Mouse (Mus musculus) heart, embryonic 13.5 days (tissue): Measurements from ENCODE around the gene Dnajb12. TPM values are rescaled to one million over a fixed set of nuclear protein-coding genes. Genes with fewer than 3 reads are reported as not detected.

Experiments
- ATAC-seq: fragments of 200-750 bp; cut with Nextera tagmentation; 2 replicates; pipeline ENCODE4 v1.8.0; 2017; ENCODE audit warnings: moderate TSS enrichment; ENCODE audit not compliant: insufficient number of reproducible peaks, low FRiP score, low TSS enrichment; ENCODE audit errors: extremely low read depth
- H3K27ac ChIP-seq: fragments of 300-500 bp; sonication (generic); replicated peaks from 2 replicates; pipeline ENCODE4 v1.5.1; 2015; ENCODE audit warnings: moderate library complexity, mild to moderate bottlenecking, inconsistent platforms
- H3K27me3 ChIP-seq: fragments of 300-500 bp; sonication (generic); replicated peaks from 2 replicates; pipeline ENCODE4 v1.6.1; 2015; ENCODE audit warnings: mild to moderate bottlenecking, inconsistent platforms
- H3K36me3 ChIP-seq: fragments of 300-500 bp; sonication (generic); 2 replicates; pipeline ENCODE4 v1.6.1; 2015; ENCODE audit warnings: mild to moderate bottlenecking, inconsistent platforms
- H3K4me1 ChIP-seq: fragments of 300-500 bp; sonication (generic); 2 replicates; pipeline ENCODE4 v1.6.1; 2015; ENCODE audit warnings: inconsistent platforms
- H3K4me2 ChIP-seq: fragments of 300-500 bp; sonication (generic); 2 replicates; pipeline ENCODE4 v1.6.1; 2015; ENCODE audit warnings: inconsistent platforms, mild to moderate bottlenecking, moderate library complexity
- H3K4me3 ChIP-seq: fragments of 300-500 bp; sonication (generic); 2 replicates; pipeline ENCODE4 v1.5.1; 2015; ENCODE audit warnings: moderate library complexity, mild to moderate bottlenecking, inconsistent platforms
- H3K9ac ChIP-seq: fragments of 300-500 bp; sonication (generic); 2 replicates; pipeline ENCODE4 v1.6.1; 2015; ENCODE audit warnings: inconsistent platforms, mild to moderate bottlenecking, moderate library complexity
- H3K9me3 ChIP-seq: fragments of 300-500 bp; sonication (generic); 2 replicates; pipeline ENCODE4 v1.6.1; 2016; ENCODE audit warnings: inconsistent platforms
- WGBS: fragments of 180-500 bp; shearing (Covaris S2); methylation state at CpG from one replicate; pipeline ENCODE4 v1.1.7; 2015; ENCODE audit warnings: mixed read lengths; 5-methylcytosine and 5-hydroxymethylcytosine counted together
- polyA plus RNA-seq: library from polyadenylated mRNA; unstranded; fragments of >200 nt; fragmentation: Nextera tagmentation; extraction: Ambion mirVana; gene quantifications from 2 replicates; pipeline ENCODE4 v1.2.1, GENCODE M21; 2015

Gene Dnajb12
- polyA plus RNA-seq, 1 experiment from 2014 or later, result 22.9 TPM

- Histone ChIP-seq H3K36me3 (peaks cover 41% of the 10 kb centered on the region), H3K9ac (peak overlapping the region; percentile 80), H3K9me3 (no peaks in the 10 kb centered on the region), H3K27ac (peak overlapping the region; percentile 97), H3K4me2 (peak overlapping the region; percentile 63), H3K4me1 (peaks cover 80% of the 10 kb centered on the region), H3K4me3 (peak overlapping the region; percentile 27; the same call in 1 of the 2 replicates), H3K27me3 (no peaks in the 10 kb centered on the region)
- ATAC-seq, result peak; percentile 85
- 11% methylated on average over 21 of the region's 21 CpGs for WGBS
Measured at GRCm38 (mm10) chr10:59899341-59900173, 20.2 kb downstream of the Dnajb12 start.

GRCm38 (mm10) chr10:59900174-59900435, 20.7 kb downstream of the Dnajb12 start:
- Histone ChIP-seq H3K9ac (peak overlapping the region; percentile 80), H3K4me3 (no peak overlapping the region), H3K27me3 (no peaks in the 10 kb centered on the region), H3K9me3 (no peaks in the 10 kb centered on the region), H3K4me2 (peak overlapping the region; percentile 63), H3K27ac (peak overlapping the region; percentile 97), H3K4me1 (peaks cover 75% of the 10 kb centered on the region), H3K36me3 (peaks cover 36% of the 10 kb centered on the region)
- 50% methylated on average over 4 of the region's 4 CpGs for WGBS
- ATAC-seq, result no peak

GRCm38 (mm10) chr10:59900939-59901338, 21.6 kb downstream of the Dnajb12 start:
- Histone ChIP-seq H3K9me3 (no peaks in the 10 kb centered on the region), H3K9ac (no peak overlapping the region), H3K4me1 (peaks cover 74% of the 10 kb centered on the region), H3K4me2 (no peak overlapping the region), H3K27me3 (no peaks in the 10 kb centered on the region), H3K4me3 (no peak overlapping the region), H3K36me3 (peaks cover 28% of the 10 kb centered on the region), H3K27ac (peak overlapping the region; percentile 97)
- 22% methylated on average over 4 of the region's 4 CpGs for WGBS
- ATAC-seq, result no peak

GRCm38 (mm10) chr10:59901463-59901862, 22.1 kb downstream of the Dnajb12 start:
- Histone ChIP-seq H3K27ac (peak overlapping the region; percentile 97), H3K27me3 (no peaks in the 10 kb centered on the region), H3K36me3 (peaks cover 23% of the 10 kb centered on the region), H3K9me3 (no peaks in the 10 kb centered on the region), H3K4me3 (no peak overlapping the region), H3K9ac (peak overlapping the region; percentile 29; the same call in 1 of the 2 replicates), H3K4me1 (peaks cover 73% of the 10 kb centered on the region), H3K4me2 (no peak overlapping the region)
- no peak for ATAC-seq
- 72% methylated on average over 1 of the region's 1 CpGs for WGBS

- 72% methylated on average over 8 of the region's 8 CpGs for WGBS
- Histone ChIP-seq H3K27ac (peak overlapping the region; percentile 97; the same call in 1 of the 2 replicates), H3K4me1 (peaks cover 69% of the 10 kb centered on the region), H3K9me3 (no peaks in the 10 kb centered on the region), H3K4me3 (no peak overlapping the region), H3K4me2 (no peak overlapping the region), H3K27me3 (no peaks in the 10 kb centered on the region), H3K36me3 (peaks cover 17% of the 10 kb centered on the region), H3K9ac (peak overlapping the region; percentile 29)
- no peak for ATAC-seq
Measured at GRCm38 (mm10) chr10:59901986-59902605, 22.7 kb downstream of the Dnajb12 start.

GRCm38 (mm10) chr10:59902606-59902990, 23.2 kb downstream of the Dnajb12 start:
- Histone ChIP-seq H3K27ac (peak overlapping the region; percentile 37), H3K27me3 (no peaks in the 10 kb centered on the region), H3K4me2 (no peak overlapping the region), H3K4me3 (no peak overlapping the region), H3K9me3 (no peaks in the 10 kb centered on the region), H3K36me3 (peaks cover 12% of the 10 kb centered on the region), H3K4me1 (peaks cover 69% of the 10 kb centered on the region), H3K9ac (peak overlapping the region; percentile 29; the same call in 1 of the 2 replicates)
- 68% methylated on average over 8 of the region's 8 CpGs for WGBS
- no peak for ATAC-seq

- Histone ChIP-seq H3K9ac (no peak overlapping the region), H3K4me2 (no peak overlapping the region), H3K9me3 (no peaks in the 10 kb centered on the region), H3K4me1 (peaks cover 71% of the 10 kb centered on the region), H3K27ac (peak overlapping the region; percentile 37; the same call in 1 of the 2 replicates), H3K27me3 (no peaks in the 10 kb centered on the region), H3K4me3 (no peak overlapping the region), H3K36me3 (peaks cover 6% of the 10 kb centered on the region)
- WGBS, result 49% methylated on average over 7 of the region's 7 CpGs
- ATAC-seq, result no peak
Measured at GRCm38 (mm10) chr10:59903170-59903569, 23.8 kb downstream of the Dnajb12 start.

- H3K36me3 ChIP-seq, result no peaks in the 10 kb centered on the region
- H3K9me3 ChIP-seq, result no peaks in the 10 kb centered on the region
- peak overlapping the region; percentile 33; the same call in 1 of the 2 replicates for H3K4me2 ChIP-seq
- H3K9ac ChIP-seq, result peak overlapping the region; percentile 66
- H3K4me1 ChIP-seq, result peaks cover 67% of the 10 kb centered on the region
- peak overlapping the region; percentile 94 for H3K27ac ChIP-seq
- WGBS, result 67% methylated on average over 3 of the region's 3 CpGs
- no peak overlapping the region for H3K4me3 ChIP-seq
- 0 out of 2 replicates have a peak, but pooled peaks cover 2% of the 10 kb centered on the region for H3K27me3 ChIP-seq
- ATAC-seq, result no peak
Measured at GRCm38 (mm10) chr10:59907080-59907609, 27.8 kb downstream of the Dnajb12 start.

GRCm38 (mm10) chr10:59907695-59908299, 28.4 kb downstream of the Dnajb12 start:
- peak; percentile 62 for ATAC-seq
- Histone ChIP-seq H3K9me3 (no peaks in the 10 kb centered on the region), H3K36me3 (no peaks in the 10 kb centered on the region), H3K9ac (peak overlapping the region; percentile 66), H3K4me1 (peaks cover 61% of the 10 kb centered on the region), H3K4me3 (no peak overlapping the region), H3K27ac (peak overlapping the region; percentile 94), H3K27me3 (0 out of 2 replicates have a peak, but pooled peaks cover 2% of the 10 kb centered on the region), H3K4me2 (peak overlapping the region; percentile 33)
- WGBS, result 23% methylated on average over 7 of the region's 7 CpGs

GRCm38 (mm10) chr10:59908776-59909315, 29.5 kb downstream of the Dnajb12 start:
- H3K4me3 ChIP-seq, result no peak overlapping the region
- ATAC-seq, result no peak
- WGBS, result 24% methylated on average over 7 of the region's 7 CpGs

GRCm38 (mm10) chr10:59909357-59909847, 30.0 kb downstream of the Dnajb12 start:
- no peak for ATAC-seq
- peak overlapping the region; percentile 94 for H3K27ac ChIP-seq
- 0 out of 2 replicates have a peak, but pooled peaks cover 2% of the 10 kb centered on the region for H3K27me3 ChIP-seq
- WGBS, result 5% methylated on average over 14 of the region's 14 CpGs
- H3K9me3 ChIP-seq, result no peaks in the 10 kb centered on the region
- no peaks in the 10 kb centered on the region for H3K36me3 ChIP-seq
- H3K4me3 ChIP-seq, result peak overlapping the region; percentile 32
- peak overlapping the region; percentile 50 for H3K9ac ChIP-seq
- H3K4me1 ChIP-seq, result peaks cover 49% of the 10 kb centered on the region
- H3K4me2 ChIP-seq, result peak overlapping the region; percentile 61

More at GRCm38 (mm10) chr10:59908776-59909315, 29.5 kb downstream of the Dnajb12 start:
- H3K27ac ChIP-seq, result peak overlapping the region; percentile 94
- no peaks in the 10 kb centered on the region for H3K9me3 ChIP-seq
- peaks cover 50% of the 10 kb centered on the region for H3K4me1 ChIP-seq
- H3K9ac ChIP-seq, result peak overlapping the region; percentile 50
- no peaks in the 10 kb centered on the region for H3K36me3 ChIP-seq
- 0 out of 2 replicates have a peak, but pooled peaks cover 2% of the 10 kb centered on the region for H3K27me3 ChIP-seq
- H3K4me2 ChIP-seq, result peak overlapping the region; percentile 61
